Mouse (Mus musculus): ENCODE measurements around the gene Pdxdc1. TPM values are rescaled to one million over a fixed set of nuclear protein-coding genes. Genes with fewer than 3 reads are reported as not detected.
"Not testable (repeated sequence)": the region's sequence is repeated elsewhere in the genome, so short reads cannot be mapped to it uniquely, and the experiment has no call there.

Gene Pdxdc1
- polyA plus RNA-seq, 1 experiment from 2014 or later = 25.2 TPM

GRCm38 (mm10) chr16:13818560-13819393 lies 84.2 kb downstream of the Pdxdc1 start, which contains the start of gene Ntan1:
Gene Ntan1, plus strand, starts transcription at chr16:13818845.
- under 1% methylated on average over 58 of the region's 58 CpGs for WGBS (ENCODE audit: insufficient replicate concordance)
- Histone ChIP-seq H3K27me3 (ENCODE audit: control insufficient read depth, insufficient read depth, low read depth, low read length) (no peaks in the 10 kb centered on the region), H3K4me3 (ENCODE audit: low read depth, low read length) (peak within 1 kb of the TSS; percentile 83), H3K9ac (ENCODE audit: low read depth, low read length) (peak within 1 kb of the TSS; percentile 78), H3K4me2 (ENCODE audit: low read depth, low read length) (peak within 1 kb of the TSS; percentile 96), H3K36me3 (ENCODE audit: control insufficient read depth, insufficient read depth) (no peaks in the 10 kb centered on the region), H3K4me1 (ENCODE audit: control insufficient read depth, low read depth, low read length) (peaks cover 18% of the 10 kb centered on the region), H3K9me3 (replicated peaks; ENCODE audit: control insufficient read depth, low read length) (no peaks in the 10 kb centered on the region), H3K27ac (ENCODE audit: low read length) (peak within 1 kb of the TSS; percentile 85)
- peak; percentile 96 for ATAC-seq (ENCODE audit: low read depth)

- no peak overlapping the region for H3K27ac ChIP-seq (ENCODE audit: low read length)
- H3K9ac ChIP-seq (ENCODE audit: low read depth, low read length) = no peak overlapping the region
- no peak overlapping the region for H3K4me2 ChIP-seq (ENCODE audit: low read depth, low read length)
- peaks cover 3% of the 10 kb centered on the region; the same call in 1 of the 2 replicates for H3K4me1 ChIP-seq (ENCODE audit: control insufficient read depth, low read depth, low read length)
- no peaks in the 10 kb centered on the region for H3K27me3 ChIP-seq (ENCODE audit: control insufficient read depth, insufficient read depth, low read depth, low read length)
- ATAC-seq (ENCODE audit: low read depth) = peak; percentile 68
- H3K4me3 ChIP-seq (ENCODE audit: low read depth, low read length) = no peak overlapping the region
- peaks cover 28% of the 10 kb centered on the region for H3K36me3 ChIP-seq (ENCODE audit: control insufficient read depth, insufficient read depth)
- 65% methylated on average over 3 of the region's 3 CpGs for WGBS (ENCODE audit: insufficient replicate concordance)
- H3K9me3 ChIP-seq (replicated peaks; ENCODE audit: control insufficient read depth, low read length) = no peaks in the 10 kb centered on the region
Measured at GRCm38 (mm10) chr16:13813200-13813599, 89.7 kb downstream of the Pdxdc1 start.

- Histone ChIP-seq H3K27me3 (ENCODE audit: control insufficient read depth, insufficient read depth, low read depth, low read length) (no peaks in the 10 kb centered on the region), H3K9ac (ENCODE audit: low read depth, low read length) (no peak overlapping the region), H3K4me2 (ENCODE audit: low read depth, low read length) (no peak overlapping the region), H3K27ac (ENCODE audit: low read length) (no peak overlapping the region), H3K9me3 (replicated peaks; ENCODE audit: control insufficient read depth, low read length) (no peaks in the 10 kb centered on the region), H3K4me3 (ENCODE audit: low read depth, low read length) (no peak overlapping the region), H3K4me1 (ENCODE audit: control insufficient read depth, low read depth, low read length) (no peaks in the 10 kb centered on the region), H3K36me3 (ENCODE audit: control insufficient read depth, insufficient read depth) (peaks cover 32% of the 10 kb centered on the region)
- 87% methylated on average over 6 of the region's 6 CpGs for WGBS (ENCODE audit: insufficient replicate concordance)
- no peak for ATAC-seq (ENCODE audit: low read depth)
Measured at GRCm38 (mm10) chr16:13812152-13812551, 90.8 kb downstream of the Pdxdc1 start.

- H3K9me3 ChIP-seq (replicated peaks; ENCODE audit: control insufficient read depth, low read length) = no peaks in the 10 kb centered on the region
- peaks cover 45% of the 10 kb centered on the region for H3K36me3 ChIP-seq (ENCODE audit: control insufficient read depth, insufficient read depth)
- ATAC-seq (ENCODE audit: low read depth) = no peak
- H3K27ac ChIP-seq (ENCODE audit: low read length) = no peak overlapping the region
- H3K4me2 ChIP-seq (ENCODE audit: low read depth, low read length) = no peak overlapping the region
- no peak overlapping the region for H3K4me3 ChIP-seq (ENCODE audit: low read depth, low read length)
- H3K4me1 ChIP-seq (ENCODE audit: control insufficient read depth, low read depth, low read length) = no peaks in the 10 kb centered on the region
- H3K27me3 ChIP-seq (ENCODE audit: control insufficient read depth, insufficient read depth, low read depth, low read length) = no peaks in the 10 kb centered on the region
- H3K9ac ChIP-seq (ENCODE audit: low read depth, low read length) = no peak overlapping the region
- 78% methylated on average over 7 of the region's 7 CpGs for WGBS (ENCODE audit: insufficient replicate concordance)
Measured at GRCm38 (mm10) chr16:13808410-13808809, 94.5 kb downstream of the Pdxdc1 start.

GRCm38 (mm10) chr16:13807616-13808015 lies 95.3 kb downstream of the Pdxdc1 start:
- no peak for ATAC-seq (ENCODE audit: low read depth)
- H3K4me1 ChIP-seq (ENCODE audit: control insufficient read depth, low read depth, low read length) = no peaks in the 10 kb centered on the region
- H3K4me2 ChIP-seq (ENCODE audit: low read depth, low read length) = no peak overlapping the region
- H3K27ac ChIP-seq (ENCODE audit: low read length) = no peak overlapping the region
- H3K27me3 ChIP-seq (ENCODE audit: control insufficient read depth, insufficient read depth, low read depth, low read length) = no peaks in the 10 kb centered on the region
- 81% methylated on average over 4 of the region's 4 CpGs for WGBS (ENCODE audit: insufficient replicate concordance)
- no peaks in the 10 kb centered on the region for H3K9me3 ChIP-seq (replicated peaks; ENCODE audit: control insufficient read depth, low read length)
- no peak overlapping the region for H3K4me3 ChIP-seq (ENCODE audit: low read depth, low read length)
- peaks cover 42% of the 10 kb centered on the region for H3K36me3 ChIP-seq (ENCODE audit: control insufficient read depth, insufficient read depth)
- no peak overlapping the region for H3K9ac ChIP-seq (ENCODE audit: low read depth, low read length)

- 76% methylated on average over 5 of the region's 5 CpGs for WGBS (ENCODE audit: insufficient replicate concordance)
- H3K4me2 ChIP-seq (ENCODE audit: low read depth, low read length) = no peak overlapping the region
Measured at GRCm38 (mm10) chr16:13804666-13805065, 98.3 kb downstream of the Pdxdc1 start.

GRCm38 (mm10) chr16:13801231-13801630 lies 101.7 kb downstream of the Pdxdc1 start:
- no peak for ATAC-seq (ENCODE audit: low read depth)
- Histone ChIP-seq H3K4me2 (ENCODE audit: low read depth, low read length) (no peak overlapping the region), H3K4me3 (ENCODE audit: low read depth, low read length) (no peak overlapping the region), H3K27ac (ENCODE audit: low read length) (no peak overlapping the region), H3K9ac (ENCODE audit: low read depth, low read length) (no peak overlapping the region), H3K4me1 (ENCODE audit: control insufficient read depth, low read depth, low read length) (no peaks in the 10 kb centered on the region), H3K36me3 (ENCODE audit: control insufficient read depth, insufficient read depth) (peaks cover 22% of the 10 kb centered on the region), H3K27me3 (ENCODE audit: control insufficient read depth, insufficient read depth, low read depth, low read length) (no peaks in the 10 kb centered on the region), H3K9me3 (replicated peaks; ENCODE audit: control insufficient read depth, low read length) (no peaks in the 10 kb centered on the region)
- 63% methylated on average over 4 of the region's 4 CpGs for WGBS (ENCODE audit: insufficient replicate concordance)

More at GRCm38 (mm10) chr16:13804666-13805065, 98.3 kb downstream of the Pdxdc1 start:
- Histone ChIP-seq H3K27ac (ENCODE audit: low read length) (no peak overlapping the region), H3K4me3 (ENCODE audit: low read depth, low read length) (no peak overlapping the region), H3K9ac (ENCODE audit: low read depth, low read length) (no peak overlapping the region), H3K27me3 (ENCODE audit: control insufficient read depth, insufficient read depth, low read depth, low read length) (no peaks in the 10 kb centered on the region), H3K36me3 (ENCODE audit: control insufficient read depth, insufficient read depth) (peaks cover 31% of the 10 kb centered on the region), H3K4me1 (ENCODE audit: control insufficient read depth, low read depth, low read length) (no peaks in the 10 kb centered on the region), H3K9me3 (replicated peaks; ENCODE audit: control insufficient read depth, low read length) (no peaks in the 10 kb centered on the region)
- ATAC-seq (ENCODE audit: low read depth) = no peak

- WGBS (ENCODE audit: insufficient replicate concordance) = 70% methylated on average over 5 of the region's 5 CpGs
- Histone ChIP-seq H3K4me1 (ENCODE audit: control insufficient read depth, low read depth, low read length) (no peaks in the 10 kb centered on the region), H3K36me3 (ENCODE audit: control insufficient read depth, insufficient read depth) (peaks cover 34% of the 10 kb centered on the region)
Measured at GRCm38 (mm10) chr16:13796746-13797175, 106.2 kb downstream of the Pdxdc1 start.

GRCm38 (mm10) chr16:13793441-13793840 lies 109.5 kb downstream of the Pdxdc1 start:
- not testable (repeated sequence) for H3K4me2 ChIP-seq (ENCODE audit: low read depth, low read length)
- peaks cover 40% of the 10 kb centered on the region for H3K36me3 ChIP-seq (ENCODE audit: control insufficient read depth, insufficient read depth)
- WGBS (ENCODE audit: insufficient replicate concordance) = 54% methylated on average over 2 of the region's 2 CpGs

More at GRCm38 (mm10) chr16:13796746-13797175, 106.2 kb downstream of the Pdxdc1 start:
- Histone ChIP-seq H3K27ac (ENCODE audit: low read length) (no peak overlapping the region), H3K4me3 (ENCODE audit: low read depth, low read length) (no peak overlapping the region), H3K27me3 (ENCODE audit: control insufficient read depth, insufficient read depth, low read depth, low read length) (no peaks in the 10 kb centered on the region), H3K4me2 (ENCODE audit: low read depth, low read length) (no peak overlapping the region), H3K9me3 (replicated peaks; ENCODE audit: control insufficient read depth, low read length) (no peaks in the 10 kb centered on the region), H3K9ac (ENCODE audit: low read depth, low read length) (no peak overlapping the region)
- no peak for ATAC-seq (ENCODE audit: low read depth)

More at GRCm38 (mm10) chr16:13793441-13793840, 109.5 kb downstream of the Pdxdc1 start:
- not testable (repeated sequence) for H3K9ac ChIP-seq (ENCODE audit: low read depth, low read length); H3K27me3 ChIP-seq (ENCODE audit: control insufficient read depth, insufficient read depth, low read depth, low read length); H3K9me3 ChIP-seq (replicated peaks; ENCODE audit: control insufficient read depth, low read length); H3K4me1 ChIP-seq (ENCODE audit: control insufficient read depth, low read depth, low read length); H3K27ac ChIP-seq (ENCODE audit: low read length); H3K4me3 ChIP-seq (ENCODE audit: low read depth, low read length); ATAC-seq (ENCODE audit: low read depth)

Data from liver, embryonic 16.5 days (tissue).